Mouse (Mus musculus): ENCODE results near the gene Tctex1d1. TPM values are rescaled to one million over a fixed set of nuclear protein-coding genes. Genes with fewer than 3 reads are reported as not detected.
A peak's percentile ranks its signal among the peaks of the same experiment; 100 is the strongest.

Tctex1d1 gene
- polyA plus RNA-seq, 1 experiment from 2014 or later: 0.38 TPM

- Histone ChIP-seq H3K9me3 (replicated peaks) (no peaks in the 10 kb centered on the region), H3K27me3 (ENCODE audit: low read depth, poor library complexity, severe bottlenecking) (peaks cover 15% of the 10 kb centered on the region), H3K36me3 (no peaks in the 10 kb centered on the region), H3K27ac (replicated peaks) (no peak overlapping the region), H3K4me3 (no peak overlapping the region), H3K4me1 (peaks cover 13% of the 10 kb centered on the region)
- DNase-seq (ENCODE audit: low spot score): no peak
- whole genome bisulfite sequencing: 79% methylated on average over 3 of the region's 3 CpGs
These were observed 6.3 kb upstream of the Tctex1d1 start for GRCm38 (mm10) chr4:102972071-102972470.

- Histone ChIP-seq H3K4me1 (peaks cover 29% of the 10 kb centered on the region), H3K9me3 (replicated peaks) (no peaks in the 10 kb centered on the region), H3K27ac (replicated peaks) (no peak overlapping the region), H3K4me3 (no peak overlapping the region), H3K27me3 (ENCODE audit: low read depth, poor library complexity, severe bottlenecking) (peaks cover 36% of the 10 kb centered on the region), H3K36me3 (no peaks in the 10 kb centered on the region)
- 66% methylated on average over 5 of the region's 5 CpGs for WGBS
- no peak for DNase-seq (ENCODE audit: low spot score)
These were observed 4.2 kb upstream of the Tctex1d1 start for GRCm38 (mm10) chr4:102974172-102974571.

- H3K4me1 ChIP-seq: peaks cover 29% of the 10 kb centered on the region
- peaks cover 48% of the 10 kb centered on the region for H3K27me3 ChIP-seq (ENCODE audit: low read depth, poor library complexity, severe bottlenecking)
- 17% methylated on average over 12 of the region's 12 CpGs for WGBS
- no peak overlapping the region for H3K4me3 ChIP-seq
- H3K9me3 ChIP-seq (replicated peaks): no peaks in the 10 kb centered on the region
- no peaks in the 10 kb centered on the region for H3K36me3 ChIP-seq
- no peak overlapping the region for H3K27ac ChIP-seq (replicated peaks)
- DNase-seq (ENCODE audit: low spot score): peak; percentile 19
These were observed 1.8 kb upstream of the Tctex1d1 start for GRCm38 (mm10) chr4:102976290-102977275.

- Histone ChIP-seq H3K9me3 (replicated peaks) (no peaks in the 10 kb centered on the region), H3K36me3 (no peaks in the 10 kb centered on the region), H3K27me3 (ENCODE audit: low read depth, poor library complexity, severe bottlenecking) (peaks cover 48% of the 10 kb centered on the region), H3K4me3 (peak overlapping the region; percentile 52), H3K4me1 (peaks cover 29% of the 10 kb centered on the region), H3K27ac (replicated peaks) (no peak overlapping the region)
- WGBS: 11% methylated on average over 16 of the region's 16 CpGs
- peak; percentile 25 for DNase-seq (ENCODE audit: low spot score)
These were observed 556 bp upstream of the Tctex1d1 start for GRCm38 (mm10) chr4:102977778-102978321.

- Histone ChIP-seq H3K27ac (replicated peaks) (no peak overlapping the region), H3K4me3 (peak overlapping the region; percentile 52), H3K36me3 (no peaks in the 10 kb centered on the region), H3K4me1 (peaks cover 29% of the 10 kb centered on the region), H3K9me3 (replicated peaks) (no peaks in the 10 kb centered on the region), H3K27me3 (ENCODE audit: low read depth, poor library complexity, severe bottlenecking) (peaks cover 46% of the 10 kb centered on the region)
- DNase-seq (ENCODE audit: low spot score): no peak
- 65% methylated on average over 5 of the region's 5 CpGs for WGBS
These were observed 979 bp downstream of the Tctex1d1 start for GRCm38 (mm10) chr4:102979385-102979784.

- no peak for DNase-seq (ENCODE audit: low spot score)
- WGBS: 87% methylated on average over 8 of the region's 8 CpGs
These were observed 3.3 kb downstream of the Tctex1d1 start for GRCm38 (mm10) chr4:102981709-102982108.

GRCm38 (mm10) chr4:102986173-102986572 is 7.8 kb downstream of the Tctex1d1 start:
- Histone ChIP-seq H3K9me3 (replicated peaks) (no peaks in the 10 kb centered on the region), H3K27me3 (ENCODE audit: low read depth, poor library complexity, severe bottlenecking) (no peaks in the 10 kb centered on the region), H3K4me3 (no peak overlapping the region), H3K27ac (replicated peaks) (no peak overlapping the region), H3K4me1 (no peaks in the 10 kb centered on the region), H3K36me3 (no peaks in the 10 kb centered on the region)
- DNase-seq (ENCODE audit: low spot score): no peak
- WGBS: 77% methylated on average over 7 of the region's 7 CpGs

More at GRCm38 (mm10) chr4:102981709-102982108, 3.3 kb downstream of the Tctex1d1 start:
- peaks cover 36% of the 10 kb centered on the region for H3K27me3 ChIP-seq (ENCODE audit: low read depth, poor library complexity, severe bottlenecking)
- H3K4me3 ChIP-seq: no peak overlapping the region
- H3K36me3 ChIP-seq: no peaks in the 10 kb centered on the region
- H3K4me1 ChIP-seq: peaks cover 20% of the 10 kb centered on the region
- H3K27ac ChIP-seq (replicated peaks): no peak overlapping the region
- no peaks in the 10 kb centered on the region for H3K9me3 ChIP-seq (replicated peaks)

- DNase-seq (ENCODE audit: low spot score): peak; percentile 32
- Histone ChIP-seq H3K27me3 (ENCODE audit: low read depth, poor library complexity, severe bottlenecking) (no peaks in the 10 kb centered on the region), H3K27ac (replicated peaks) (no peak overlapping the region), H3K36me3 (no peaks in the 10 kb centered on the region), H3K4me1 (no peaks in the 10 kb centered on the region), H3K4me3 (no peak overlapping the region), H3K9me3 (replicated peaks) (no peaks in the 10 kb centered on the region)
- 4% methylated on average over 2 of the region's 2 CpGs for WGBS
These were observed 8.5 kb downstream of the Tctex1d1 start for GRCm38 (mm10) chr4:102986917-102987316.

GRCm38 (mm10) chr4:102987325-102987724 is 8.9 kb downstream of the Tctex1d1 start:
- WGBS: 52% methylated on average over 4 of the region's 4 CpGs
- Histone ChIP-seq H3K27ac (replicated peaks) (no peak overlapping the region), H3K4me1 (no peaks in the 10 kb centered on the region), H3K4me3 (no peak overlapping the region), H3K27me3 (ENCODE audit: low read depth, poor library complexity, severe bottlenecking) (no peaks in the 10 kb centered on the region), H3K9me3 (replicated peaks) (no peaks in the 10 kb centered on the region), H3K36me3 (no peaks in the 10 kb centered on the region)
- no peak for DNase-seq (ENCODE audit: low spot score)

- Histone ChIP-seq H3K4me3 (no peak overlapping the region), H3K36me3 (no peaks in the 10 kb centered on the region), H3K4me1 (no peaks in the 10 kb centered on the region), H3K9me3 (replicated peaks) (no peaks in the 10 kb centered on the region), H3K27ac (replicated peaks) (no peak overlapping the region), H3K27me3 (ENCODE audit: low read depth, poor library complexity, severe bottlenecking) (no peaks in the 10 kb centered on the region)
- WGBS: 80% methylated on average over 2 of the region's 2 CpGs
- no peak for DNase-seq (ENCODE audit: low spot score)
These were observed 9.3 kb downstream of the Tctex1d1 start for GRCm38 (mm10) chr4:102987756-102988155.

GRCm38 (mm10) chr4:102988526-102988925 is 10.1 kb downstream of the Tctex1d1 start:
- H3K4me3 ChIP-seq: no peak overlapping the region
- H3K9me3 ChIP-seq (replicated peaks): no peaks in the 10 kb centered on the region
- H3K27ac ChIP-seq (replicated peaks): no peak overlapping the region
- H3K36me3 ChIP-seq: no peaks in the 10 kb centered on the region
- H3K27me3 ChIP-seq (ENCODE audit: low read depth, poor library complexity, severe bottlenecking): no peaks in the 10 kb centered on the region
- no peak for DNase-seq (ENCODE audit: low spot score)
- H3K4me1 ChIP-seq: no peaks in the 10 kb centered on the region
- 84% methylated on average over 6 of the region's 6 CpGs for WGBS

- Histone ChIP-seq H3K36me3 (no peaks in the 10 kb centered on the region), H3K27ac (replicated peaks) (no peak overlapping the region), H3K4me1 (no peaks in the 10 kb centered on the region), H3K4me3 (no peak overlapping the region), H3K9me3 (replicated peaks) (no peaks in the 10 kb centered on the region), H3K27me3 (ENCODE audit: low read depth, poor library complexity, severe bottlenecking) (no peaks in the 10 kb centered on the region)
- DNase-seq (ENCODE audit: low spot score): no peak
- 81% methylated on average over 5 of the region's 5 CpGs for whole genome bisulfite sequencing
These were observed 11.0 kb downstream of the Tctex1d1 start for GRCm38 (mm10) chr4:102989391-102989790.

- Histone ChIP-seq H3K27me3 (ENCODE audit: low read depth, poor library complexity, severe bottlenecking) (no peaks in the 10 kb centered on the region), H3K4me1 (no peaks in the 10 kb centered on the region), H3K36me3 (no peaks in the 10 kb centered on the region), H3K27ac (replicated peaks) (no peak overlapping the region), H3K4me3 (no peak overlapping the region), H3K9me3 (replicated peaks) (no peaks in the 10 kb centered on the region)
- WGBS: 86% methylated on average over 4 of the region's 4 CpGs
- DNase-seq (ENCODE audit: low spot score): no peak
These were observed 11.6 kb downstream of the Tctex1d1 start for GRCm38 (mm10) chr4:102990016-102990415.

All from midbrain, embryonic 10.5 days (tissue).